Mouse (Mus musculus): Measurements from ENCODE around the gene Tcte2.

The Tcte2 gene

GRCm38 (mm10) chr17:13716336-13716735 is 45.3 kb downstream of the Tcte2 start:
- DNase-seq = no peak

DNA sequence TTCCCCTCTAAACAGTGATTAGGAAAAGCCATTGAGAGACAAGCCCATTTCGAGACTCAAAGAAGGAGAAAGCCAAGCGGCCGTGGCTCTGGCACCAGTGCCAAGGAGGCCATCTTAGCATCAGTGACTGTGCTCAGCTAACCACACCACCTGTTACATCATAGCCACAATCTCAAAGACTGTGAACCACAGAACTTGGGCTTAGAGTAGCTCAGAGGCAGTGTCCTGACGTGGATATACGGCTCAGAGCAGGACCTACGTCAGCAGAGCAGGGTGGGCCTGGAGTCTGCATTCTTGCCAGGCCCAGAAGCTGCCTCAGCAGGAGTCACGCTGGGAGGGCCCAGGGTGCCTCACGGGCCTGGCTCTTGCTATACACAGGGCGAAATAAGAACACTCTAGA is 46.1 kb downstream of the Tcte2 start:
- no peak for DNase-seq

GRCm38 (mm10) chr17:13714654-13715053 is 47.0 kb downstream of the Tcte2 start:
- DNase-seq = peak; percentile 81

DNA sequence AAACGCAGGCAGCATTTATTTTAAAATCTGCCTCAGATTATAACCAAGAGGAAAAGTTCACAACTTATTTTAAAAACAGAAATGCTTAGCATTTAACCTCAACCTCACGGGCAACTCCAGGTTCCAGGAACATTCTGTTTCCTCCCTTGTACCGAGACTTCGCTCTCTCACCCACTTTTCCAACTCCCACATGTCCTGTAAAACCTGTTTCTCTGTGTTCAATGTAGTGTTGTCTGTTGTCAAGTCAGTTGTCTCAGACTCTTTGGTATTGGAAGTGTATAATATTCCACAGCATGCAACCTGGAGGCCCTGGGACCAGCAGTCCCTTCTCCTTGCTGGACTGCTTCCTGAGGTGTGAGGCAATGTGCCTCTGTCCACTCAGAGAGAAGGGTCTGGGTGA is 47.5 kb downstream of the Tcte2 start:
- DNase-seq = no peak

GRCm38 (mm10) chr17:13712518-13712917 is 49.1 kb downstream of the Tcte2 start:
- DNase-seq = no peak

DNA sequence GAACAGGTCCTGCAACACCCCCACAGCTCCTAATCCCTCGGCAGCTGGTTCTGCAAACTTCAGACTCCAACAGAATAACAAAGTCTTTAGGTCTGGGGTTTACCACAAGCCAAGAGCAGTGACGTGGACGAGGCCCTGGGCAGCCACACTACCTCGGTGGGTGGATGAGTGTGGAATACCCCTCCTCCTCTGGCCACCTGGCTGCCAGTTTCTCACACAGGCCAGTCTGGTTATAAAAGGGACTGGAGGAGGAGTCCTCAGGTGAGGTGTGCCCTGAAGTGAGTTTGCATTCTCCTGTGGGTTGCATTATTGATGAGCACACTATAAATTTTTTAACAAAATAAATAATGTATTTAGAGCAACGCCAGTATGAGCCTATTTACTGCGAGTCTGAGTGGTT is 49.5 kb downstream of the Tcte2 start:
- no peak for DNase-seq

DNA sequence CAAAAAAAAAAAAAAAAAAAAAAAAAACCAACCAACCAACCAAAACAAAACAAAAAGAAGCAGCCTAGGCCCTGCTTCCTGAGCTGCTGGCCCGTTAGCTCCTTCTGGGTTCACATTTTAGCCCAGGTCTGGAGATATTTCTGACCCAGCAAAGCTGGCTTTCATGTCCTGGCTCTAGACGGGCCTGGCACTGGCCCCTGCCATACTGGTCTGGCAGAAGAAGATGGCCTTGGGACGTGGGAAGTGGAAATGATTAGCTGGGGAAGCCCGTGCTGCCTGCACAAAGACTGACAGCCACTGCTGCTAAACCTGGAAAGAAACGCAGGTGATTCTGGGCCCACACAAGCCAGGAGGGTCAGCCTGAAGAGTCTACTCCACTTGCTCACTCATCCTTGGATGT is 50.5 kb downstream of the Tcte2 start:
- no peak for DNase-seq

DNA sequence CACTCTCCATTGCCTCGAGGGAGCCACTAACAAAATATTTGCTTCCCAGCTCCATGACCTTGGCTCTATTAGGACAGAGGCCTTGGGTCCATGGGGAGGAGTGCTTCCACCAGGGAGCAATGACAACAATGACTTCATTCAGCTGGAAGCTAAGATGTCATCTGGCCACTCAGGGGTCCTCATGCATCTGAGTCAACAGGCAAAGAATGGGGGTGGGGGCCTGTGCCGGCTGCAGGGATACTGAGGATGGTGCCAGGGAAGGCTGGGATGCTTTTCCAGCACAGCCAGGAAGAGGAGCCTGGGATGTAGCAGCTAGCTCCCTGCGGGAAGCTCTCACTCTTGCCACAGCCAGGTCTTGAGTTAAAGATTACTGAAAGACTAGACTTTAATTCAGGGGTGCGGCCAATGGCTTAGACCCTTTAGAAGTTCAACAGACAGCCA is 56.1 kb downstream of the Tcte2 start:
- DNase-seq = no peak

DNA sequence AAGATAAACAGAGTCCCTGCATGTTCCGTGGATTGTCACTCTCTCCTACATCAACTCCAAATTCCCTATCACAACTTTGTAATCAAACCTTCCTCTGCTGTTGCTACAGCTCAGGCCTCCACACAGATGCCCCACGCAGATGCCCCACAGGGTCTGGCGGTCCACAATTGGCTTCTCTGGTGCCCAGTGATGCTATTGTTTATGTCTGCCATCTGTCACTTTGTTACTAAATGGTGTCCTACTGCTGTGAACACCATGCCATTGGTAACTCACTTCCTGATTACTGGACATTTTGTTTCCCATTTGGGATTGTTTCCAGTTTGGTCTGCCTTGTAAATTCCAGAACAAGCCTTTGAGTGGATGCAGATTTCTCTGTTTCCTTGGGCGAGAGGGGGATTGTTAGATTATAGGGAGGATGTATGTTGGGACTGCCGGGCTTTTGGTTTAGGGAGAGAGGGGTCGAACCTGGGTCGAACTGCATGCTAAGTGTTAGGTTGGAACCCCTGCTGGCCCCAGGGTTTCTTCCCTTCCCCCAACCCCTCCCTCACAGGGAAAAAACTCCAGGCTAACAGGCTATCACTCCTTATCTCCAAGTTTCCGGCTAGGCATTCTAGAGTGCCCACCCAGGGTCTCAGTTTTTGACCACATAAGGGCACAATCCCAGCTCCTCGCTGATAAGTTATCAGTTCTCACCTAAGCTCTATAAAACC is 57.9 kb downstream of the Tcte2 start:
- peak; percentile 63 for DNase-seq

DNA sequence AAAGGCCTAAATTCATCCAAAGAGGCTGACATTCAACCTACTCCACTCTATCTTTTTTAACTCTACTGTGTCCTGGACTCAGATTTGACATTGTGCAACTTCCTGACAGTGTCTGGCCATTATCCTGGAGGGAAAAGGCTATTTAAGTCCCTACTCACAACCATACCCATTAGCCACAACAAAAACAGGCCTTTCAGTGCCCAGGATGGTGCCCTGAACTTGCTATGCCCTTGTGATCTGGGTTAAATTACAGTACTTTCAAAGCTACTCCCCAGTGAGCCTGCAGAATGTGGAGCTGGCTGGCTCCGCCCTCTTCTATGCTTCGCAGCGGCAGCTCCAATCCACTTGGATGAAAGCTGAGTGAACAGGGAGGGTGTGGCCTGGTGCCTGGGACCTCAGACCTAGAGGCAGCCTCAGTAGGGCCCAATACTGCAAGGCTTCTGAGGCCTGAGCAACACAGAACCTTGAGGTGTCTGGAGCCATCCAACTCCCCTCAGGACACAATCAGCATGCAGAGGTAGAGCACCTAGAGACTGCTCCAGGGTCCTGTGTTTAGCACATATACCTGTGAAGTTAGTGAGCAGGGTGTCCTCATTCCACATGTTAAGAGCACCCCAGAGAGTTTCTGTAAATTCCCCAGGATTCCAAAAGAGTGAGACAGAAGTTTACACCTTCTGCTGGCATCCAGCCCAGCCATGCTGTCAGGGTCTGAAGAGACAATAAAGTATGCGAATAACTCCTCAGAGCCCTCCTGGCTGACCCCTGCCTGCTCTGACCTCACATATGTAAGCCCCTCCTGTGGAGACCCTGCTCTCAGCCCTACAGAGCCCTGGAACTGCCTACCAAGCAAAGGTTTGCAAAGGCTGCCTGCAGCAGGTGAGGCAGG is 61.3 kb downstream of the Tcte2 start:
- peak; percentile 89 for DNase-seq

- DNase-seq = peak; percentile 86
These were observed 61.9 kb downstream of the Tcte2 start for GRCm38 (mm10) chr17:13699716-13700115.

GRCm38 (mm10) chr17:13698194-13698593 is 63.4 kb downstream of the Tcte2 start:
- DNase-seq = no peak

GRCm38 (mm10) chr17:13697646-13698045 is 64.0 kb downstream of the Tcte2 start:
- no peak for DNase-seq

- DNase-seq = peak; percentile 89
These were observed 65.7 kb downstream of the Tcte2 start for GRCm38 (mm10) chr17:13695881-13696280.

- DNase-seq = no peak
These were observed 66.4 kb downstream of the Tcte2 start for GRCm38 (mm10) chr17:13695211-13695610.

- DNase-seq = no peak
These were observed 67.4 kb downstream of the Tcte2 start for GRCm38 (mm10) chr17:13694181-13694580.

- peak; percentile 55 for DNase-seq
These were observed 74.0 kb downstream of the Tcte2 start for GRCm38 (mm10) chr17:13687656-13688055.

DNA sequence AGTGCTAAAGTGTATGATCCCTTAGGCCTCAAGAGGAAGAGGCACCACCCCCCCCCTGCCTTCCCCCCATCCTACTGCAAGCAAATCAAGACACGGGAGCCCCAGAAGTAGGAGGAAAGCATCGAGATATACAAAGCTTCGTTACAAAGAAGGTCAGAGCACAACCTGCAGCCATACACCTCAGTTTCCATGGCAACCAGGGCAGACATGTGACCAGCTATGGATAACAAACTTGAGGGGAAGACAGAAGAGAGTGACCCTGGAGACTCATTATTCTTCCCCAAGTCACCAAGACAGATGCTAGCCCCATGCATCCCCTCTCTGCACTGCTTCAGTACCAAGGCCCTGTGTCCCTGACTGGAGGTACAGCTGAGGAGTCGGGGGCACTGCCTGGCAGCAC is 74.5 kb downstream of the Tcte2 start:
- no peak for DNase-seq

DNA sequence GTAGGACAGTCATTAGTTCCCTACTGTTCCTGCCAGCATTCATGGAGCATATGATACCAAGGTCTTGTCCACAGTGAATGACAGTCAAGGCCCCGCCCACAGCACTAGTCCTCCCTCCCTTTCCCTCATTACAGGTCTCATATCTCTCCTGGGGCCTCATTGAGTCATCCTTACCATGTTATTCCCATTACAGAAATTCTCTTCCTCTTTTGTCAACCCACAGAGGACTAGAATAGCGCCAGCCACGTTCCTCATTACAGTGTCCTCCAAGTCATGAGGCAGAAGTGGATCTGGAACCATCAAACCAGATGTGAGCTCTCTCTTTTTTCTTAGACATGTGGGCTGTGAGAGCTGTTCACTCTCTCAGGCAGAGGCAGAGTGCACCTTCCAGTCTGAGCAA is 76.0 kb downstream of the Tcte2 start:
- DNase-seq = peak; percentile 61

- DNase-seq = no peak
These were observed 77.4 kb downstream of the Tcte2 start for GRCm38 (mm10) chr17:13684256-13684655.

DNA sequence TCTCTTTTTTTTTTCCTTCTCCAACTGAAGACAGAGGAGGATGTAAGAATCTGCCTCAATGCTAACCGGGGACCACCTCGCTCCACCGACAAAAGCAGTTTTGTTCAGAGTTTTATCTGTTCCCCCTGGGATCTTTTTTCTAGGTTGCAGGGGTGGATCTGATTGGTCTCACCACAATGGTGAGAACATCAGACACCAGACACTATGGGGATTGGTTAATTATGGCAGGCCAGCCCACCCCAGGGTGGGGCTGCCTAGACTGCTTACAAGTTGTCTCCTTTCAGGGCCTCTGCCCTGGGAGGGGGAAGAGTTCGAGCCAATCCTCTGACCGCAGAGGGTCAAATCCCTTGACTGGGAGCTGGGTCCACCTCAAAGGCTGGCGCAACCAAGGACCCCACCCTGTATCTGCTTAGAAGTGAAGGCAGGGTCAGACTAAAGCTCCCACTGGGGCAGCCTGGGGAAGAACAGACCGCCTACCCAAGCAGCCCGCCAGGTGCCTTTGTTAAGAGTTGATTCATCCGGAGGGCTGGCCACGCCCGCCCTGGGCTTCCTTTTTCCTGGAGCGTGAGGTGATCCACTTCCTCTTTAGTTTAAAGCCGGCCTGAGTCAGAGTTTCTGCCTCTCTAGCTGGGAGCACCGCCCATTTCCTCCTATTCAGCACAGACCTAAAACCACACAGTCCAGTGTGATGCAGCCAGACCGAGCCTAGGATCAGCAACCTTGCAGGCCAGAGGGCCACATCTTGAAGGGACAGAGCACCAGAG is 78.0 kb downstream of the Tcte2 start:
- peak; percentile 97 for DNase-seq

GRCm38 (mm10) chr17:13683027-13683410 is 78.6 kb downstream of the Tcte2 start:
- no peak for DNase-seq

GRCm38 (mm10) chr17:13682378-13683026 is 79.1 kb downstream of the Tcte2 start:
- peak; percentile 71 for DNase-seq
